Mouse (Mus musculus) cerebellum, postnatal 4 days (tissue): ENCODE measurements around the gene Aldh4a1.

Source experiments
- DNase-seq, 2 experiments: peaks; one replicate each; pipeline ENCODE4 v3.0.0; 2022; ENCODE audit warnings: low spot score in 2 of 2, mixed read lengths in 1 of 2

Gene Aldh4a1

DNA sequence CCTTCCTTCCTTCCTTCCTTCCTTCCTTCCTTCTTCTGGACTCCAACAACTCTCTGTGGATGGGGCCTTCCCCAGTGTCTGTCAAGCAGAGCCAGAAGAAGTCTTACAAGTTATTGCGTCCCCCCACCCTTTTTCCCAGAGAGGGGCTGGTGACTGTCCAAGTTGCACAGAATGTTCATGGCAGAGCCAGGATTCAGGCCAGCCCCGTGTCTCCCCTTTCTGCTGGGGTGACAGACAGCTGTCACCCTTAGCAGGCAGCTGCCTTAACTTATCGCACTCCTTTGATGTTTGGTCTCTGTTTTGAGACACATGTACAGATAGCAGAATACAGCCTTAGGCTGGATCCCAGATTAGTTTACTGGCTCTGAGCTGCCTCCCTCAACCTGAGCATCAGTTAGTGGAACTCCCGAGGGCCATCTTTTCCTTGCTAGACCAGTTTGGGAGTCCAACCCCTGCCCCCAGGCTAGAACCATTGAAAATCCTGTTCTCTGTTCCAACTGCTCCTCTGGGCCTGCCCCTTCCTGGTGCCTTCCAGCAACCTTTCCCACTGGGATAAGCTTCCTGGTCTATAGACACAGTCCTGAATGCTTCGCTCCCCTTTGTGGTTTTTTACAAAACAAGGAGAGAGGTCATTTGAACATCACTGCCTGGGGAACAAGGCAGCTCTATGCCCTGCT, 33.2 kb upstream of the Aldh4a1 start:
- DNase-seq = no peak

DNA sequence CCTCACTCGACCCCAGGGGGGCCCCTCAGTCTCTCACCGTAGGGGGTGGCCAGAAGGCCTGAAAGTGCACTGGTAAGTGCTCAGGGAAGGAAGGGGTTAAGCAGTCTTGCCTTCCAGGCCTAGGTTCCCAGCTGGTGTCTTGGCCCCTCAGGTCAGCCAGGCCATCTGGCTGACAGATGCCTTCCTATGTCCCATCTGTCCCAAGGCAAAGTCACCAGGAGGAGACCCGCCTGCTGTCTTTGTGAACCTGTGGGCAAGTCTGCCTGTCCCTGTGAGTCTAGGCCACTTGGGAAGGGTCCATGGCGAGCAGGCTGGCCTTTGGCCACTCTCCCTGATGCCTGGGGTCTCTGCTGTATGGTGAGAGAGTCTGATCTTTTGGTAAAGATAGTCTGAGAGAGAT, 32.2 kb upstream of the Aldh4a1 start:
- peak in 1 of 2 experiments; percentile 64 for DNase-seq

DNA sequence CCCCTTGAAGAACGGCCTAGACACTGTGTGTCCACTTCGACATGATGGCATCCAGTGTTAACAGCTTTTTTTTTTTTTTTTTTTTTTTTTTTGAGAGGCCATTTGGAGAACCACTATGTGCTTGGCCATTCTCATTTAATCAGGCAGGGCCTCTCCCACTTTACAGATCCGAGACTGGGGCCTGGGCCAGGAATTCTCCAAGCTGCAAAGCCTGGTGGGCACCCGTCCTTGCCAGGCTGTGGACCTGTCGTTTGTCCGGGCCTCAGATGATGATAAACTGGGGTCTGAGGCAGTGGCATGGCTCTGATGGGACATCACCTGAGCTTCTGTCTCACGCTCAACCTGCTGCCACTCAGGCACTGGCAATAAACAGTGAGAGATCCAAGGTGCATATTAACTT, 29.8 kb upstream of the Aldh4a1 start:
- no peak for DNase-seq

DNA sequence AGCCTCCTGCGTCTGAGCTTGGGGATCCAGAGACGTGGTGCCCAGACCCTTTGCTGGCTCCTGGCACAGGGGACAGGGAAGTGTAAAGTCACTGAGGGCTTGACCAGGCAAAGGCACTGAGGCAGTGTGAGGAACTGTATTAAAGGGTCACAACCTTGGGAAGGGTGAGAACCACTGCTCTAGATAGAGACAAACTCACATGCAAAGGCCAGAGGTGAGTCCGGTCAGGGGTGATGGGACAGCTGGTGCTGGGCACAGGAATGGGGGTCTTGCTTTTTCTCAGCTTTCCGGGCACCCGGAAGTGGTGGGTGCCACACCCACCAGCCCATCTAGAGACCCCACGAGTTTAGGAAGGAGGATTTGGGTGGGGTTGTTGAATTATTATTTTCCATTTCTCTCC, 29.3 kb upstream of the Aldh4a1 start:
- DNase-seq = no peak

DNA sequence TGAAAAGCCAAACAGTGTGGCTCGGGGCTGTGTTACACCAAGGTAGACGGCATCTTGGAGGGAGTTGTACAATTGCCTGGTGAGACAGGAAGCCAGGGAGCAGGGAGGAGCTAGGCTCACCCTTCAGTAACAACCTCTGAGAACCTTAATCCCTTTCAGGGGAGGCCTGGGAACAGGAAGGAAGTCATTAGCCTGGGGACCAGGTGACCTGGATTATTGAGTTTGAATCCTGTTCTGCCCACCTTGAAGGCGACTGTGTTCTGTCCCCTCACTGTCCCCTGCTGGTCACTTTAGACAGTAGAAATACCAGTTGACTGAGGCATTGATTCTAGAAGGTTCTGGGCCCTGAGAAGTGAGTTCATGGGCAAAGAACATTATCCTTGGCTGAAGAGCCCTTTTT, 28.6 kb upstream of the Aldh4a1 start:
- DNase-seq = no peak

DNA sequence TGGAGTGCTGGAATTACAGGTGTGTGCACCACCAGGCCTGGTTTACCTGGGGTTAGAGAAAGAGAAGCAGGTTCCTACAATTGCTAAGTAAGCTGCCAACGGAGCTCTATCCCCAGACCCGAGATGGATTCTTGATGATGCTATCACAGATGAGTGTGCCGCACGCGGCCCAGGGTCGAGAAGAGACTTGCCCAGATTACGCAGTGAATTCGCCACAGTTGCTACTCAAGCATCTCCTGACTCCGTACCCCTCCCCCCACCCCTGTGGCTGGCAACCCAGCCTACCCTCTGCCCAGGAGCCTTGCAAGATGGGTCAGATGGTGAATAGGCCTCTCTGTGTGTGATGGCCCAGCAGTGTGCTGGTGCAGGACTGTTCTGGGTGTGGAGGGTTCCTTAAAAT, 26.0 kb upstream of the Aldh4a1 start:
- DNase-seq = no peak

DNA sequence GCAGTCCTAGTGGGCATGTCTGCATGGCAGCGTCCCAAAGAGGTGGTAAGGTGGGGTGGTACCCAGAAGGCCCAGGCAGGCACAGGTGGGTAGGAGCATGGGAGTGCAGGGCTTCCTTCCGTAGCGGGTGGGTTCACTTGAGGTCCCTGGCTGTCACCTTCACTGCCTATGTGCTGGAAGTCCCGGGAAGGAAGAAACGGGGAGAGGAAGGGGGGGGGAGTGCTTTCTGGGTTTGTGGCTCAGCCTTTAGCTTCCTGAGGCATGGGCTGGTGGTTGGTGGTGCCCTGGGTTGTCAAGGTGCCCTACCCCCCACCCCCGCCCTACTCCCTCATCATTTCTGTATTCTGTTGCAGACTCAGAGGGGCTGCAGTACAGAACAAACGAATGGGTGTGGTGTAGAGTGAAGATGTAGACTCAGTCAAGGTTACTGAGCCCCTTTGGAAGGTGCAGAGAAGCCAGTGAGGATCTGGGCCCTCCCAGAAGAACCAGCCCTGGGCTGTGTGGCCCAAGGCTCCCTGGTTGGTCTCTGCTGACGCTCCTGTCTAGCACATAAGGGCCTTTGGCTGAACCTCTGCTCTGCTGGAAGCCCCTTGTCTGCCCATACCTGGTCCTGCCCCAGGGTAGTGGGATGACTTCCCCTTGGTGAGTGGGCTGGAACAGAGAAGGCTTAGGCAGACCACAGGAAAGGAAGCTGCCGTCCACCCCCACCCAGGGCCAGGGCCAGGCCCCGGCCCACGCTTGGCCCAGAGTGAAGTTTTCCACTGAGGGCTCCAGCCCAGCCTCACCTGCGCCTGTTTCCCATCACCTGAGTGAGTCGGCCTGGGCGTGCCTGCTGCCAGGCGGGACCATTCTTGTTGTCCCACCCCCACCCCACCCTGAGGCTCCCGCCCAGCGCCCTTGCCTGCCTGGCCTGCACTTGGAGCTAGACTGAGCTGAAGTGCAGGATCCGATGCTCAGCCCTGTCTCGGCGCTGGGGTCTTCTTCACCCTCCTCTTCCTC, 25.1 kb upstream of the Aldh4a1 start:
- no peak for DNase-seq

DNA sequence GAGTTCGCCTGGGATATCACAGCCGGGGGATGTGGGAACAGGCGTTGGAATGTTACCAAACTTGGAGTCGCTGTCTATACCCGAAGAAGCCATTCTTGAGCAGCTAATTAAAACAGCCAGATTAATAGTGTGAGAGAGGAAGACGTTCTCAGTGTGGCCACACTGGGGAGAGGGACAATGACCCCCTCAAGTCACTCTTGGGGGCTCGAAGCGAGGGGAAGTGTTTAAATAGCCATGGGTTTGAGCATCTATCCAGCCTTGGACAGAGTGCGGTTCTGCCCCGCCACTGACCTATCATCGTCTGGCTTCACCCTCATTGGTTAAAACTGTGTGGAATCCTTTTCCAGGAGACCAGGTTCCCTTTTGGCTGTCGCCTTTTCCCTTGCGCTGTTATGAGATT, 24.3 kb upstream of the Aldh4a1 start:
- no peak for DNase-seq

DNA sequence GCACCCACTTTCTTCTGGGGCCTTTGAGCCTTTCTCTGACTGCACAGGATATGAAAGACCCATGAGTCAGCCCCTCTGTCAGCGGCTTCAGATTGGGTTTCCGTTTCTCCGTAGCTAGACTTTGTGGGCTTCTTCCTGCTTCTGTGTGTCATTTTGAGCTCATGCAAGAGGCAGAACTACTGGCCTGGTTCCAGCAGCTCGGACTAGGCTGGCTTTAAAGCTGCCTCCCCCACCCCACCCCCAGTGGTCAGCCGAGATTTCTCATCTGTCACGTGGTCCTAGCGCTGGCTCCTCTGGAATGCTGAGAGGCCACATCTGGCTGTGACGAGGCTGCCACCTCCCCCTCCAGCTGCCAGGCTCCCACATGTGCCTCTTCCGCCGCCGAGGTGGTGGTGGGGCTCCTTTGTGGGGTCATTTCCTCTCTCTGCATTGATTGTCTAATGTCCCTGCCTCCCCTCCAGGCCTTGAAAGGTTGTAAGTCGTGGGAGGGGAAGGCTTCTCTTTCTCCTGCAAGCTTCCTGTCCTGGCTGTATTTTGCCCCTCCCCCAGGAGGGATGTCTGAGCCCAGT, 23.6 kb upstream of the Aldh4a1 start:
- peak; percentile 43 to 52 for DNase-seq

DNA sequence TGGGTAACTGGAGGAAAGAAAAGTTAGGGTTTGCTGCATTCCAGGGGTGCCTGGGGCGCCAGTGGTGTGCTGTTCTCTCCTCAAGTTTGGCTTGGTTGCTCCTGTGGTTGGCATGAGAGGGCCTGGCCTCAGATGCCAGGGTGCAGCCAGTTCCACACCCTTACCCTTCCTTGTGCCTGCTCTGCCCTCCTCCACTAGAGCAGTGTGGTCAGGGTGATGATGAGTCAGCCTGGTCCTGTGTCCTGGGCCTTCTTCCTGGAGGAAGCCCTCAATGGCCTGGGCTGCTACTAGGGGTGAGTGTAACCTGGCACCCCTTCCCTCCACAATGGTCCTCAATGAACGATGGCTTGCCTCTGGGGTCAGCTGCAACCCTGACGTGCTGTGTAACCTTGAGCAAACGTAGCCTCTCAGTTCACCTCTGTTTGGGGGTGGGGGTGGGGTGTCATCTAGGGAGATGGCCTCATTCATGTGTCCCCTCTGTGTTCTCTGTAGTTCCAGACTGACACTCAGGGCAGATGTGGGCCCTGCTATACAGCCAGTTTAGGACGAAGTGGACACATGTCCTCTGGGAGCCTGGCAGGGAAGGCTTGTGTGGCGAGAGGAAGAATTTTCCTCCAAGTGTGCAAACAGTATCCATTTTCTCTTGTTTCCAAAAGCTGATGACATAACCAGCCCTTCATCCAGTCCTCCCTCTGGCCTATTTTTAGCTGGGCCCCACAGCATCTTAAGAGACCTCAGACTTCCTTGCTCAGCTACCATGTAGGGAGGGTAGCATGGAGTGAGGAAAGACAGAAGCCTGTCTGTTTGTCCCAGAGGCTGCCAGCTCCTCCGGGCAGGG, 20.9 kb upstream of the Aldh4a1 start:
- no peak for DNase-seq

DNA sequence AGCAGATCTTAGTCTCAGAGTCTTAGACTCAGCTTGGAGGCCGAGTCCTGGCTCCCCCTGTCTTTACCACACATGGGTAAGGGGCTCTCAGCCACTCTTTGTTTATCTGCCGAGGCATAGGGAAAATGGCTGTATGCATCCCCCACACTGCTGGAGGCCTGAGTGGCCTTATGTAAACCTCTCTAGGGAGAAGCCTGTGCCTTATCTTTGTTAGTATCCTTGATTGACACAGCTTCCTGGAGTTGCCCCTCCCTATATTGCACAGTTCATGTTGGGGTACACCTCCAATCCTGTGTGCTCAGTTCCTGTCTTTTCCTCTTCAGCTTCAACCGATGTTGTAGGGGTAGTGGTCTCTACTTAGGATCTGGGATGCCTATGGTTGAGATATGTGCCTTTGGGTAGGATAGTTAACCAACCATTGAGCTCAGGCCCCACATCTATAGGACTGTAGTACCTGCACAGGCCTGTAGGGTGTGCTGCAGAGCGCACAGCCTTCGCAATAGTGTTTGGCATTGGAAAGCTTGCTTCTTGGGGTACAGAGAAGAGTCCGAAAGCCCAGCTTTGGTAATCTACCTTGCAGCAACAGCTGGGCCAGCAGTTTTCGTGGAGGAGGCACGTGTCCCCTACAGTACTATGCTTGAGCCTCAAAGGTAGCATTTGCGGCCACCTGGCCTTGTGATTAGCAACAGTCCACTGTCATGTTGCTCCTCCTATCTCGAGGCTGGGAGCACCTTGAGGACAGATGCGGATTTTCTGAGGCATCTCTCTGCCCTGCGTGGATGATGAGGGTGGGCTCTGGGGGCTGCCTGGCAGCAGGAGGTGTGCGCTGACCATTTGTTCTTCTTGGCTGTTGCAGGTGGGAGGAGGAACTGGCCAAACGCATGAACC, 20.1 kb upstream of the Aldh4a1 start, which contains the start of gene Gm21969:
Gene Gm21969 (plus strand): TSS at position 830 of the 888 bp plus-strand sequence.
- peak in 1 of 2 experiments; percentile 61 for DNase-seq

DNA sequence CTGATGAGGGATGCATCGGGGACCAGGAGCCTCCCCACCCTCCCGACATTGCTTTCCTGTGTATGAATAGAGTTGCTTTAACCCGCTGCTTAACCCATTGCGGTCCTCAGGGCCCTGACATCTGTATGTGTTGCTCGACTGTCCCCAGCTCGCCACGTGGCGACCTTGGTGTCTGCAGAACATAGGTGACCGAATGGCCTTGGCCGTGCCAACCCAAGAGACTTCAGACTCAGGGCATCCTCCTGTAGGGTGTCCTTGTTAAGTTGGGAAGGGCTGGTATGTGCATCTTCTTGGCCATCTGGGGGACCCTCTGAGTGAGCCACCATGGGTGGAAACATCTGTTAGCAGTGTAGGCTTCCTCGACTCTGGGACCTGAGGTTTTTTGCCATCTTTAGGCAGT, 17.4 kb upstream of the Aldh4a1 start:
- no peak for DNase-seq

DNA sequence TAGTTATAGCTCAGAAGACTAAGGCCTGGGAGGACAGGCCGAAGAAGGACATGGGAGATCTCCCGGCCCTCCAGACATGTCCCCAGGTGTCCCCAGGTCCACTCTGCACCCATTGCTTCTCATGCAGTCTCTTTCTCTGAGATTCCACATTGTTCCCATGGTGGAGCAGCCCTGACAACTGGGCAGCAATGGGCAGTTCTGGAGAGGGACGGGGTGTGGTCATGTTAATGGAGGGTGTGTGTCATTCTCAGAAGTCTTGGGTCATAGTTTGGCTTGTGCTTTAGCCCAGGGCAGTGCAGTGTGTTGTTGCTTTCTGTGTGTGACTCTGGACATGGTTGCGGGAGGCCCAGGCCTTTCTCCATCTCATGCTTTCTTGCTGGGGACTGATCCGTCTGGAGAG, 15.9 kb upstream of the Aldh4a1 start:
- no peak for DNase-seq

DNA sequence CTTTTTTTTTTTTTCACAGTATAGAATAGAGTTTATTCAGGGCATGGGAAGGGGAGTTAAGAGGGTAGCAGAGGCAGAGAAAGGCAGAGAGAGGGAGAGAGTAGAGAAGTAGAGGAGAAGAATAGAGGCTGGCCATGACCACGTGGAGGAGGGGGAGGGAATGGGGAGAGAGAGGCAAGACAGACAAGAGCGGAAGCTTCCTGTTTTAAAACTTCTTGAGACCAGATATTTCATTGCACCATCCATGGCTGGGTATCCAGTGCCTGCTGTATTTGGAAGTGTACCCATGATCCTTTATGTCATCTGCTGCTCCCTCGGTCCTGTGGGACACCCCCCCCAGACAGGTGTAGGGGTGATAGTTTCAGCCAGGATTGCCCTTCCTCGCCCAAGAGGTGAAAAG, 13.7 kb upstream of the Aldh4a1 start:
- no peak for DNase-seq

DNA sequence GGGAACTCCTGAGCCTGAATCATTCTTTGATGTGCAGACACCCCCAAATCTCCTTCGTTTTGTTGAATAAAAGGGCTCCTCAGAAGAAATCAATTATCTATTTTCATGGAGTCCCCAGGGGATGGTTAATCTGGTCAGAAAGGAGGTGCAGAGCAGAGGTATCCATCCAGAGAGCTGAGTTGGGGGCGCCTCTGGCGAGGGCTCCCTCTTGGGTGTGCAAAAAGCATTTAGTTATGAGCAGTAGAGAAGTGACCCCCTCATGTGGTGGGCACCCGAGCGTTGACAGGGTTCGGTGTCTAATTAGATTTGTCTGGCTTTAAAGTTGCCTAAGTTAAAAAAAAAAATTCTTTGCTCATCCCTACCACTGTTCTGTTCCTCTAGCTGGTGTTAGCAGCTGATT, 11.7 kb upstream of the Aldh4a1 start:
- no peak for DNase-seq

DNA sequence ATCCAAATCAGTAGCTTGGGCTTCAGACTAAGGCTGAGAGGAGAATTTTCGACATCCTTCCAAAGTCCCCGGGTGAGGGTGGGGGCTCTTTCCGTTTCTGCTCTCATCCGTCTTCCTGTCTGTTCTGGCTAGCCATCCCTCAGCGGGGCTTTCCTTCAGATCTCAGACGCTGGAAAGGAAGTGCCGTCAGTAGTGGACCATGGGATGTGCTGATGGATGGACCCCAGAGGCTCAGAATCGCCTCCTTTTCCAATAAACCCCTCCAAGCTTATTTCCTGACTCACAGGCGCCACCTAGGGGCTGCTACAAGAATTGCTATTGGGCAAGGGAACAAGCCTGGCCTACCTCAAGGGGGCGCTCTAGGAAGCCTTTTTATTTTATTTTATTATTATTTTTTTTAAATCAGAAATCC, 11.1 kb upstream of the Aldh4a1 start:
- DNase-seq = peak; percentile 77 to 88

DNA sequence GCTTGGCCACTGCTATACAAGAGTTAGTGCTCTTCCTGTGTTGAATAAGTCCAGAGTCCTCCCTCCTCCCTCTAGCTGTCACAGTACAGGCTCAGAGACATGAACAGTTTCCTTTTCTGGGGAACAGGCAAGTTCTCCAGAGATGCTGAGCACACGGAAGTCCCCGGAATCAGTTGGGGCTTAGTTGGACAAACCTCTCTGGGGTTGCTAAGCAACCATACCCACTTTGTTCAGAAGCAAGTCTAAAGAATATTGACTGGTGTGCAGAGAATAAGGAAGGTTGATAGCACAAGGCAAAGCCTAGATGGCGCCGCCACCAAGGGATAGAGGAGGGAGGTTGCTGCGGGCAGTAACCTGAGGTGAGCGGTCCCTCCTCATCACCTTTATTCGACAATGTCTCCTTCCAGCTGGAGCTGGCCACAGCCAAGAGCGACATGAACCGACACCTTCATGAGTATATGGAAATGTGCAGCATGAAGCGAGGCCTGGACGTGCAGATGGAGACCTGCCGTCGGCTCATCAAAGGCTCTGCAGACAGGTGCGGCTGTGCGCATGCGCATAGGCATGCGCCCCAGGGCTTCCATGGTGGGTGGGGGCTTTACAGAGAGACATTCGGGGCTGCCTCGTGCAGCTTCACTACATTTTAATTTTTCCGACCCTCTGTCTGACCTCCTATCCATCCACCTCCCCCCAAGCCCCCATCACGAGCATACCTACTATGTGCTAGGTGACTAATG, 8.0 kb upstream of the Aldh4a1 start:
- DNase-seq = no peak

DNA sequence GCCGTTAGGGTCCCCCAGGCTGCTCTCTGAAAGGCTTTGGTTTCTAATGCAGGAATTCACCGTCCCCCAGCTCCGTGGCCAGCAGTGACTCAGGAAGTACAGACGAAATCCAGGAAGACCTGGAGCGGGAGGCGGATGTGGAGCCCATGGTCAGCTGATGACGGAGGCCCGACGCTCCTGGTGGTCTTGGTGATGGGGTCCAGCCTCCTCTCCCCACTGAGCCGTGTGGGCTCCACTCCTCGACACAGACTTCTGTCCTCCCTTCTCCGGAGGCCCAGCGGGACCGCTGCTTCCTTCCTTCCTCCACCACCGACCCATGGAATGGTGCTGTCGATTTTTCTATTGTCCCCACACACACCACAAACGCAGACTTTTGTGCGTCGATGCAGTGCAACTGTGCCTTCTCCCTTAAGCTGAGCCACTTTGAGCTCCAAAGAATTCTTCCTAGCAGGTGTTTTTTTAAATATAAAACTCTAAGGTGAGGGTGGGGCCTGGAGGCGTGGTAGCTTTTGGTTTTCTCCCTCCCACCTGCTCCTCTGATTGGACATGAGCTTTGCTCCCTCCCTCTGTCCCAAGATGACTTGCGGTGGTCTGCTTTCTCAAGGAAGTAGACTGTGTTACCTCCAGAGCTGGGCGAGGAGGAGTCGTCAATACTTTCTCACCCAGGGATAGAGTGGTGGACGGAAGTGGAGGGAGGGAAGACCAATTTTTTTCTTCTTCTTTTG, 6.2 kb upstream of the Aldh4a1 start:
- DNase-seq = no peak

DNA sequence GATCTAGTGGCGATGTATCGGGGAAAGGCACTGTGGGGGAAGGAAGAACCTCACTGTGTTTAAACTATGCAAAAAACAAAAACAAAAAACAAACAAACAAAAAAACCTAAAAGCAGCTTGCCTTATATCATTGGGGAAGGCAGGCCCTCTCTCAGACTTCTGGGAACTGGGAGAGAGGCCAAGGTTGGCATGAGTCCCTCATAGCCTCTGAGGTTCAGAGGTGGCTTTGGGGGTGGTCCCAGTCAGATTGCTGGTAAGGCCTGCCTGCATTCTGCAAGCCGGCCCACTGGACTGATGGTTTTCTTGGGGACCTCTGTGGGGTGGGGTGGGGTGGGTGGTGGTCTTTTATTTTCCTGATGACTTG, 5.7 kb upstream of the Aldh4a1 start:
- DNase-seq = peak in 1 of 2 experiments; percentile 48
